Mouse (Mus musculus): ENCODE results near the gene Cyp46a1. TPM values are rescaled to one million over a fixed set of nuclear protein-coding genes. Genes with fewer than 3 reads are reported as not detected.

Cyp46a1 gene
- polyA plus RNA-seq, 1 experiment from 2014 or later: 25.4 TPM

GRCm38 (mm10) chr12:108309116-108309794 lies 24.9 kb upstream of the Cyp46a1 start:
- Histone ChIP-seq H3K36me3 (ENCODE audit: control insufficient read depth, insufficient read depth, low read length) (no peaks in the 10 kb centered on the region), H3K27me3 (ENCODE audit: control insufficient read depth, insufficient read depth, low read length) (no peaks in the 10 kb centered on the region), H3K9me3 (ENCODE audit: control insufficient read depth, low read length) (no peaks in the 10 kb centered on the region), H3K4me2 (ENCODE audit: low read depth, low read length) (no peak overlapping the region), H3K27ac (ENCODE audit: low read depth, low read length) (no peak overlapping the region), H3K4me1 (ENCODE audit: control insufficient read depth, insufficient read depth, low read length) (peaks cover 3% of the 10 kb centered on the region; the same call in 1 of the 2 replicates), H3K4me3 (ENCODE audit: low read depth, low read length) (no peak overlapping the region), H3K9ac (replicated peaks; ENCODE audit: low read depth, low read length) (no peak overlapping the region)
- ATAC-seq (ENCODE audit: low read depth): no peak
- WGBS: 61% methylated on average over 8 of the region's 8 CpGs

- Histone ChIP-seq H3K36me3 (ENCODE audit: control insufficient read depth, insufficient read depth, low read length) (no peaks in the 10 kb centered on the region), H3K4me3 (ENCODE audit: low read depth, low read length) (no peak overlapping the region), H3K4me1 (ENCODE audit: control insufficient read depth, insufficient read depth, low read length) (peaks cover 3% of the 10 kb centered on the region; the same call in 1 of the 2 replicates), H3K9me3 (ENCODE audit: control insufficient read depth, low read length) (no peaks in the 10 kb centered on the region), H3K27me3 (ENCODE audit: control insufficient read depth, insufficient read depth, low read length) (no peaks in the 10 kb centered on the region), H3K27ac (ENCODE audit: low read depth, low read length) (no peak overlapping the region), H3K4me2 (ENCODE audit: low read depth, low read length) (no peak overlapping the region), H3K9ac (replicated peaks; ENCODE audit: low read depth, low read length) (no peak overlapping the region)
- WGBS: 94% methylated on average over 4 of the region's 4 CpGs
- no peak for ATAC-seq (ENCODE audit: low read depth)
Observed at GRCm38 (mm10) chr12:108310041-108310440, 24.1 kb upstream of the Cyp46a1 start.

- H3K4me2 ChIP-seq (ENCODE audit: low read depth, low read length): no peak overlapping the region
- no peaks in the 10 kb centered on the region for H3K9me3 ChIP-seq (ENCODE audit: control insufficient read depth, low read length)
- no peak for ATAC-seq (ENCODE audit: low read depth)
- H3K36me3 ChIP-seq (ENCODE audit: control insufficient read depth, insufficient read depth, low read length): no peaks in the 10 kb centered on the region
- no peak overlapping the region for H3K27ac ChIP-seq (ENCODE audit: low read depth, low read length)
- H3K27me3 ChIP-seq (ENCODE audit: control insufficient read depth, insufficient read depth, low read length): no peaks in the 10 kb centered on the region
- peaks cover 3% of the 10 kb centered on the region; the same call in 1 of the 2 replicates for H3K4me1 ChIP-seq (ENCODE audit: control insufficient read depth, insufficient read depth, low read length)
- no peak overlapping the region for H3K4me3 ChIP-seq (ENCODE audit: low read depth, low read length)
- H3K9ac ChIP-seq (replicated peaks; ENCODE audit: low read depth, low read length): no peak overlapping the region
- 77% methylated on average over 7 of the region's 7 CpGs for WGBS
Observed at GRCm38 (mm10) chr12:108310456-108311027, 23.6 kb upstream of the Cyp46a1 start.

GRCm38 (mm10) chr12:108311741-108312290 lies 22.4 kb upstream of the Cyp46a1 start:
- Histone ChIP-seq H3K4me2 (ENCODE audit: low read depth, low read length) (no peak overlapping the region), H3K9me3 (ENCODE audit: control insufficient read depth, low read length) (no peaks in the 10 kb centered on the region), H3K9ac (replicated peaks; ENCODE audit: low read depth, low read length) (no peak overlapping the region), H3K4me1 (ENCODE audit: control insufficient read depth, insufficient read depth, low read length) (no peaks in the 10 kb centered on the region), H3K27me3 (ENCODE audit: control insufficient read depth, insufficient read depth, low read length) (no peaks in the 10 kb centered on the region), H3K4me3 (ENCODE audit: low read depth, low read length) (no peak overlapping the region), H3K36me3 (ENCODE audit: control insufficient read depth, insufficient read depth, low read length) (no peaks in the 10 kb centered on the region), H3K27ac (ENCODE audit: low read depth, low read length) (no peak overlapping the region)
- ATAC-seq (ENCODE audit: low read depth): no peak
- 93% methylated on average over 27 of the region's 27 CpGs for WGBS

GRCm38 (mm10) chr12:108312432-108312851 lies 21.7 kb upstream of the Cyp46a1 start:
- no peaks in the 10 kb centered on the region for H3K36me3 ChIP-seq (ENCODE audit: control insufficient read depth, insufficient read depth, low read length)
- H3K27ac ChIP-seq (ENCODE audit: low read depth, low read length): no peak overlapping the region
- no peak for ATAC-seq (ENCODE audit: low read depth)
- 27% methylated on average over 6 of the region's 6 CpGs for WGBS
- no peak overlapping the region for H3K4me2 ChIP-seq (ENCODE audit: low read depth, low read length)
- 0 out of 2 replicates have a peak, but pooled peaks cover 3% of the 10 kb centered on the region for H3K4me1 ChIP-seq (ENCODE audit: control insufficient read depth, insufficient read depth, low read length)
- no peaks in the 10 kb centered on the region for H3K27me3 ChIP-seq (ENCODE audit: control insufficient read depth, insufficient read depth, low read length)
- H3K4me3 ChIP-seq (ENCODE audit: low read depth, low read length): no peak overlapping the region
- no peaks in the 10 kb centered on the region for H3K9me3 ChIP-seq (ENCODE audit: control insufficient read depth, low read length)
- H3K9ac ChIP-seq (replicated peaks; ENCODE audit: low read depth, low read length): no peak overlapping the region

- Histone ChIP-seq H3K27ac (ENCODE audit: low read depth, low read length) (no peak overlapping the region), H3K9me3 (ENCODE audit: control insufficient read depth, low read length) (no peaks in the 10 kb centered on the region), H3K4me2 (ENCODE audit: low read depth, low read length) (no peak overlapping the region), H3K4me3 (ENCODE audit: low read depth, low read length) (no peak overlapping the region), H3K4me1 (ENCODE audit: control insufficient read depth, insufficient read depth, low read length) (peaks cover 4% of the 10 kb centered on the region; the same call in 1 of the 2 replicates), H3K36me3 (ENCODE audit: control insufficient read depth, insufficient read depth, low read length) (no peaks in the 10 kb centered on the region), H3K9ac (replicated peaks; ENCODE audit: low read depth, low read length) (no peak overlapping the region), H3K27me3 (ENCODE audit: control insufficient read depth, insufficient read depth, low read length) (no peaks in the 10 kb centered on the region)
- no peak for ATAC-seq (ENCODE audit: low read depth)
- WGBS: 97% methylated on average over 1 of the region's 1 CpGs
Observed at GRCm38 (mm10) chr12:108313244-108313772, 20.9 kb upstream of the Cyp46a1 start.

- H3K27ac ChIP-seq (ENCODE audit: low read depth, low read length): no peak overlapping the region
- H3K4me2 ChIP-seq (ENCODE audit: low read depth, low read length): no peak overlapping the region
- no peak overlapping the region for H3K4me3 ChIP-seq (ENCODE audit: low read depth, low read length)
- ATAC-seq (ENCODE audit: low read depth): no peak
- H3K36me3 ChIP-seq (ENCODE audit: control insufficient read depth, insufficient read depth, low read length): no peaks in the 10 kb centered on the region
- H3K9ac ChIP-seq (replicated peaks; ENCODE audit: low read depth, low read length): no peak overlapping the region
- 58% methylated on average over 10 of the region's 10 CpGs for WGBS
- H3K9me3 ChIP-seq (ENCODE audit: control insufficient read depth, low read length): no peaks in the 10 kb centered on the region
- H3K4me1 ChIP-seq (ENCODE audit: control insufficient read depth, insufficient read depth, low read length): peaks cover 7% of the 10 kb centered on the region; the same call in 1 of the 2 replicates
- 0 out of 2 replicates have a peak, but pooled peaks cover 3% of the 10 kb centered on the region for H3K27me3 ChIP-seq (ENCODE audit: control insufficient read depth, insufficient read depth, low read length)
Observed at GRCm38 (mm10) chr12:108315818-108316217, 18.4 kb upstream of the Cyp46a1 start.

- Histone ChIP-seq H3K27me3 (ENCODE audit: control insufficient read depth, insufficient read depth, low read length) (0 out of 2 replicates have a peak, but pooled peaks cover 3% of the 10 kb centered on the region), H3K9me3 (ENCODE audit: control insufficient read depth, low read length) (no peaks in the 10 kb centered on the region), H3K36me3 (ENCODE audit: control insufficient read depth, insufficient read depth, low read length) (no peaks in the 10 kb centered on the region), H3K9ac (replicated peaks; ENCODE audit: low read depth, low read length) (no peak overlapping the region), H3K4me3 (ENCODE audit: low read depth, low read length) (no peak overlapping the region), H3K27ac (ENCODE audit: low read depth, low read length) (no peak overlapping the region), H3K4me1 (ENCODE audit: control insufficient read depth, insufficient read depth, low read length) (peaks cover 7% of the 10 kb centered on the region; the same call in 1 of the 2 replicates), H3K4me2 (ENCODE audit: low read depth, low read length) (no peak overlapping the region)
- WGBS: 33% methylated on average over 6 of the region's 6 CpGs
- ATAC-seq (ENCODE audit: low read depth): no peak
Observed at GRCm38 (mm10) chr12:108316655-108317054, 17.5 kb upstream of the Cyp46a1 start.
